Mouse (Mus musculus) cortical plate, adult 2 months (tissue): ENCODE measurements around the gene Syce2. TPM values are rescaled to one million over a fixed set of nuclear protein-coding genes. Genes with fewer than 3 reads are reported as not detected.

ENCODE experiments used
- H3K27ac ChIP-seq: fragments of 200-500 bp; 2 replicates; pipeline ENCODE4 v1.5.1; 2012; ENCODE audit warnings: low read length, control low read depth, inconsistent platforms; ENCODE audit not compliant: insufficient read depth
- H3K4me1 ChIP-seq: fragments of 200-500 bp; 2 replicates; pipeline ENCODE4 v1.6.1; 2011; ENCODE audit warnings: low read length; ENCODE audit not compliant: control insufficient read depth, insufficient read depth
- H3K4me3 ChIP-seq: fragments of 200-500 bp; 2 replicates; pipeline ENCODE4 v1.5.1; 2011; ENCODE audit warnings: mild to moderate bottlenecking, low read length, control low read depth; ENCODE audit not compliant: insufficient read depth
- CTCF ChIP-seq: fragments of 200-500 bp; IDR thresholded peaks from 2 replicates; pipeline ENCODE4 v1.5.1; 2011; ENCODE audit warnings: mild to moderate bottlenecking, control low read depth, low read length; ENCODE audit not compliant: insufficient read depth; ENCODE audit errors: extremely low read depth
- POLR2A ChIP-seq: fragments of 200-500 bp; IDR thresholded peaks from 2 replicates; pipeline ENCODE4 v1.6.1; 2011; ENCODE audit warnings: mild to moderate bottlenecking, low read length, control low read depth; ENCODE audit not compliant: insufficient read depth; ENCODE audit errors: extremely low read depth
- polyA plus RNA-seq: library from polyadenylated mRNA; depleted of rRNA; stranded (reverse); fragments of >200 nt; gene quantifications from 2 replicates; pipeline ENCODE4 v1.2.3, GENCODE M21; 2012

Syce2 gene
- polyA plus RNA-seq, 1 experiment, result 3.7 TPM

- Histone ChIP-seq H3K4me3 (peak overlapping the region; percentile 7; the same call in 1 of the 2 replicates), H3K27ac (no peak overlapping the region), H3K4me1 (no peaks in the 10 kb centered on the region)
- TF ChIP-seq POLR2A, result no peak
- TF ChIP-seq CTCF, result no peak
Observed at GRCm38 (mm10) chr8:84872309-84872965, 526 bp downstream of the Syce2 start.

- no peak for TF ChIP-seq CTCF
- TF ChIP-seq POLR2A, result no peak
- H3K27ac ChIP-seq, result no peak overlapping the region
- H3K4me3 ChIP-seq, result no peak overlapping the region
- no peaks in the 10 kb centered on the region for H3K4me1 ChIP-seq
Observed at GRCm38 (mm10) chr8:84873016-84873415, 1.1 kb downstream of the Syce2 start.

GRCm38 (mm10) chr8:84874339-84874738 lies 2.4 kb downstream of the Syce2 start:
- no peak overlapping the region for H3K27ac ChIP-seq
- no peak overlapping the region for H3K4me3 ChIP-seq
- no peaks in the 10 kb centered on the region for H3K4me1 ChIP-seq
- no peak for TF ChIP-seq CTCF
- no peak for TF ChIP-seq POLR2A

GRCm38 (mm10) chr8:84877297-84878035 lies 5.6 kb downstream of the Syce2 start:
- no peaks in the 10 kb centered on the region for H3K4me1 ChIP-seq
- no peak overlapping the region for H3K4me3 ChIP-seq
- no peak for TF ChIP-seq CTCF
- no peak for TF ChIP-seq POLR2A
- no peak overlapping the region for H3K27ac ChIP-seq

- Histone ChIP-seq H3K4me1 (no peaks in the 10 kb centered on the region), H3K27ac (no peak overlapping the region), H3K4me3 (no peak overlapping the region)
- TF ChIP-seq CTCF (no peak), POLR2A (no peak)
Observed at GRCm38 (mm10) chr8:84878915-84879314, 7.0 kb downstream of the Syce2 start.

- no peak overlapping the region for H3K4me3 ChIP-seq
- H3K27ac ChIP-seq, result no peak overlapping the region
- no peaks in the 10 kb centered on the region for H3K4me1 ChIP-seq
- TF ChIP-seq CTCF (no peak), POLR2A (no peak)
Observed at GRCm38 (mm10) chr8:84884728-84885127, 12.8 kb downstream of the Syce2 start.

- Histone ChIP-seq H3K4me1 (no peaks in the 10 kb centered on the region), H3K27ac (no peak overlapping the region), H3K4me3 (no peak overlapping the region)
- no peak for TF ChIP-seq POLR2A
- TF ChIP-seq CTCF, result no peak
Observed at GRCm38 (mm10) chr8:84888280-84888679, 16.4 kb downstream of the Syce2 start.

GRCm38 (mm10) chr8:84889141-84889540 lies 17.2 kb downstream of the Syce2 start:
- TF ChIP-seq POLR2A, result no peak
- no peak for TF ChIP-seq CTCF
- H3K27ac ChIP-seq, result no peak overlapping the region
- H3K4me3 ChIP-seq, result no peak overlapping the region
- H3K4me1 ChIP-seq, result no peaks in the 10 kb centered on the region

- H3K4me1 ChIP-seq, result no peaks in the 10 kb centered on the region
- peak overlapping the region; percentile 55 for H3K4me3 ChIP-seq
- TF ChIP-seq POLR2A, result no peak
- TF ChIP-seq CTCF, result no peak
- no peak overlapping the region for H3K27ac ChIP-seq
Observed at GRCm38 (mm10) chr8:84892993-84893708, 21.2 kb downstream of the Syce2 start.
